Mouse (Mus musculus) layer of hippocampus, postnatal 14 days (tissue): Measurements from ENCODE around the gene Bbc3. TPM values are rescaled to one million over a fixed set of nuclear protein-coding genes. Genes with fewer than 3 reads are reported as not detected.
A peak's percentile ranks its signal among the peaks of the same experiment; 100 is the strongest.
"Not testable (repeated sequence)": the region's sequence is repeated elsewhere in the genome, so short reads cannot be mapped to it uniquely, and the experiment has no call there.

ENCODE experiments used
- DNase-seq, 2 experiments: peaks; one replicate each; pipeline ENCODE4 v3.0.0; 2021 to 2022; ENCODE audit warnings: low spot score in 2 of 2, mixed read lengths in 1 of 2
- total RNA-seq, 2 experiments: library from RNA; stranded (reverse); gene quantifications; 2 replicates each; pipeline ENCODE4 v1.2.3; 2021

Gene Bbc3
- total RNA-seq, 2 experiments from 2014 or later, result 16.6 to 20.4 TPM

GRCm38 (mm10) chr7:16287791-16288190 lies 20.4 kb upstream of the Bbc3 start:
- no peak for DNase-seq

GRCm38 (mm10) chr7:16294346-16294745 lies 13.8 kb upstream of the Bbc3 start:
- no peak for DNase-seq

DNA sequence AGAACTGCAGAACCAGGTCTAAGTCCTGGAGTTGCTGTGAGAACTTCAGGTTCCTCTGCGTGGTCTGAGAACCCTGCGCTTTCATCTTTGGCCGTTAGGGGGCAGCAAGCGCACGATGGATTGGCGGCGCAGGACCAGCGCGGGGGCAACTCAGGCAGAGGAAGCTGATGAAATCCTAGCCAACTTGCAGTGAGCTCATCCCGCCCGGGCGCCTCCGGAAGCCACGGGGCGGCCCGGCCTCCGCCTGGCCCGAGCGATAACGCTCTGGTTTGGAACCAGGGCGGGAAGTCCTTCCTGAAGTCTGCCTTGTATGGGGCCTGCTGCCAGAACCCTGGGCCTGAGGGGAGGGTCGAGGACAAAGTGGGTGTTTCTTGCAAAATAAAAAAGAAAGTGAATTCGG lies 13.4 kb upstream of the Bbc3 start:
- peak; percentile 93 to 94 for DNase-seq

- DNase-seq, result peak; percentile 75 to 76
Observed at GRCm38 (mm10) chr7:16295321-16295900, 12.8 kb upstream of the Bbc3 start.

GRCm38 (mm10) chr7:16296146-16296545 lies 12.0 kb upstream of the Bbc3 start:
- no peak for DNase-seq

- peak; percentile 75 to 84 for DNase-seq
Observed at GRCm38 (mm10) chr7:16296766-16297390, 11.3 kb upstream of the Bbc3 start.

GRCm38 (mm10) chr7:16297616-16298015 lies 10.6 kb upstream of the Bbc3 start:
- DNase-seq, result no peak

DNA sequence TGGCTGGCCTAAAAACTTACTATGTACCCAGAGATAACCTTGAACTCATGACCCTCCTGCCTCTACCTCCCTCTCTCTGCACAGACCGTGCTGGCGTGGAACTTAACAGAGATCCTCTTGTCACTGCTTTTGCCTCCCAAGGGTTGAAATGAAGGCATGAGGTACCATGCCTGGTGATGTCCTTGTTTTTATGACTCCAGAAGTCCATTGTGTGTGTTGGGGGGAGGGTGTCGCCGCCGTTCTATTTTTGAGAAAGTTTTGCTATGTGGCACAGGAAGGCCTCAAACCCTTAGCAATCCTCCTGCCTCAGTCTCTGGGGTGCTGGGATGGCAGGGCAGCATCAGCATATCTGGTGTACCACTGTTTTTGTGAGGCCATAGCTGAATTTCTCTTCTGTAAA lies 9.3 kb upstream of the Bbc3 start:
- no peak for DNase-seq

GRCm38 (mm10) chr7:16299419-16300035 lies 8.7 kb upstream of the Bbc3 start:
- DNase-seq, result peak; percentile 94 to 97

DNA sequence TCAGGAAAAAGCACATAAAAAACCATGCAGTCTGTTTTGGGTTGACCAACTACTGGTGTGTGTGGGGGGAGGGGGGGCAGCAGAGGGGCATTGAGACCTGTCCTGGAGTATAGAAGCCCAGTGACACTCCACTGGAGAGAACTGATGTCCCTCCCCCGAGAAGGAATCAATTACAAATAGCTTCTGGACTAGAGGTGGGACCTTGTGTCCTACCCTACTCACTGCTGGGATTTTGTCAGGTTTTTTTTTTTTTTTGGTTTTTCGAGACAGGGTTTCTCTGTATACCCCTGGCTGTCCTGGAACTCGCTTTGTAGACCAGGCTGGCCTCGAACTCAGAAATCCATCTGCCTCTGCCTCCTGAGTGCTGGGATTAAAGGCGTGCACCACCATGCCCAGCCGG lies 1.1 kb upstream of the Bbc3 start:
- DNase-seq, result not testable (repeated sequence)

DNA sequence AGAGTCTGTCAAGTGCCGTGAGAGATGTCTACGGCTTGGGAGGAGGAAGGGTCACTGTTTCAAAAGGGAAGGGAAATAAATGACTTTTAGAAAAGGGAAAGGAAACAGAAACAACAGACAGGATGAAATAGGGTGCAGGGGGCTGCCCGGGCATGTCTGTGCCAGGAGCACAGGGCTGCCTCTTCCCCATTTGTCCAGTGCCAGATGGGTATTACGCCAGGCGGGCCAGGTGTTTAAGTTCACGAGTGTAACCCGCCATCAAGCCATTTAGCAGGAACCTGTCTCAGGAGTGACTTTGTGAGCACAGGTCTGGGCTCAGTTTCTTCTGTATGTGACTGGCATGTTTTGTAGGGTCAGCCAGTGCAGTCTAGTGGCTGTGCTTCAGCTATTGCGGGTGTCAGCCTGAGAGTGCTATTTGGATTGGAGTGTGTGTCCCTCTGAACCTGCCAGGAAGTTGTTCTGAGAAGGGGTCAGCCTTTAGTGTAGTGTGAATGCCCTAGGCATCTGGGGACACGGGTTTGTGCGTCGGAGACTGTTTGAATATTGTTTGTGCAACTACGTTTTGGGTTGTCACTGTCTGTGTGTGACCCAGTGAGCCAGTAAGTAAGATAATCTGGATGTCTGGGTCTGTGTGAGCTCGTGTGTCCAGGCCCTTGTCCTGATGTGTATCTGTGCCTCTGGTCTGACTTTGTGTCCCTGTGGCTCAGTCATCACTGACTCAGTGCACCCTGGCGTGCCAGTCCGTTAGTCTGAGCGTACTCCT lies 543 bp downstream of the Bbc3 start:
- DNase-seq, result no peak

- DNase-seq, result peak; percentile 81 to 86
Observed at GRCm38 (mm10) chr7:16309318-16310019, 1.3 kb downstream of the Bbc3 start.

DNA sequence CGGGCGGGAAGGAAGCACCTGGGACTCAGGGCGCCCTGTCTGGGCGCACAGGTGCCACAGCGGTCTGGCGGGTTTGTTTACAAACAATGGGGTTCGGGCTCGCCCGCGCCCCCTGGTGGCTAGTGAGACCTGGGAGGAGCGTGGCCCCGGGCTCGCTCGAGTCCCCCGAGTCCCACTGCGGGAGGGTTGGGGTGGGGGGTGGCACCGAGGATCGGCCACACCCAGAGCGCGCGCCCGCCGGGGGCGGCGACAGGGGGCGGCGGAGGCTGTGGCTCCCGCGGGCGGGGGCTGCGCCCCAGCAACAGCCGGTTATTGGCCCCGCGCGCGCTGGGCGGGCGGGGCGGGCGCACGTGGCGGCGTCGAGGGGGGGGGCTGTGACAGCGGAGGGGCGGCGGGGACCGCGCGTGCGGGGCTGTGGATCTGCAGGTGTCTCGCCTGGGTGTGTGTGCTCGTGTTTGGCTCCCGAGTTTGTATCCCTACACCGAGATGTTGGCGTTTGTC lies 1.9 kb downstream of the Bbc3 start:
- peak; percentile 84 to 85 for DNase-seq

DNA sequence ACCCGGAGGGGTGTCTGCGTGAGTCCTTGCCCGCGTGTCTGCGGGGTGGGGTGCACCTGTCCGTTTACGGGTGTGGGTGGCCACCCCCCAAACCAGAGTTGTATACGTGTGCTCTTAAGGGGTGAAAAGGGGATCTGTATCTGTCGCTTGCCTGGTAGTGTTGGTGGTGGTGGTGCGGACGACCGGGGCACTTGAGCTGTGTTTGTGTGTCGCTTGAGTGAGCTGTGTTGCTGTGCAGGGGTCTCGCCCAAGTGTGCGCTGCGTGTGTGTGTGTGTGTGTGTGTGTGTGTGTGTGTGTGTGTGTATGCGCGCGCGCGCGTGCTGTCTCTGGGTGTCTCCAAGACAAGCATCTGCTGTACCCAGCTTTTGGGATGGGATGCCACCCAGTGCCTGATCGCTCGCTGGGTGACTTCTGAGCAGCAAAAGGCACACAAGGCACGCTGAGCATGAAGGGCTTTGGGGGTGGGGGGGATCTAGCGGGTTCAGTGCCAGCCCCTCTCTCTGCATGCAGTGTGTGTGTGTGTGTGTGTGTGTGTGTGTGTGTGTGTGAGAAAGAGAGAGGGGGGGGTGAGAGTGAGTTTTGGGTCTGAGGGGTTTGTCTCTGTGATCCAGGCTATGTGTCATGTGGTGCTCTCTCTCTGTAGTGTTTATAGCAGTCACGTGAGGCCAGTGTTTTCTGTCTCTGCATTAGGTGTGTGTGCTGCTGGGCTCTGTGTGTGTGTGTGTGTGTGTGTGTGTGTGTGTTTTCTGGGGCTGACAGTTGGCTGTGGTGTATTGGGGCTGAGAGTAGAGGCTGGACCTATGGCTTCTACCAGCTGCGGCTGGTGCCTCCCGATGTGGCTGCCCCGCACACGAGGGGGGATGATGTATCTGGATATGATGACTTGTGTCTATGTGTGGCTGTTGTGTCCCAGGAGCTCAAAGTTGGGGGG lies 2.6 kb downstream of the Bbc3 start:
- peak; percentile 64 to 69 for DNase-seq

DNA sequence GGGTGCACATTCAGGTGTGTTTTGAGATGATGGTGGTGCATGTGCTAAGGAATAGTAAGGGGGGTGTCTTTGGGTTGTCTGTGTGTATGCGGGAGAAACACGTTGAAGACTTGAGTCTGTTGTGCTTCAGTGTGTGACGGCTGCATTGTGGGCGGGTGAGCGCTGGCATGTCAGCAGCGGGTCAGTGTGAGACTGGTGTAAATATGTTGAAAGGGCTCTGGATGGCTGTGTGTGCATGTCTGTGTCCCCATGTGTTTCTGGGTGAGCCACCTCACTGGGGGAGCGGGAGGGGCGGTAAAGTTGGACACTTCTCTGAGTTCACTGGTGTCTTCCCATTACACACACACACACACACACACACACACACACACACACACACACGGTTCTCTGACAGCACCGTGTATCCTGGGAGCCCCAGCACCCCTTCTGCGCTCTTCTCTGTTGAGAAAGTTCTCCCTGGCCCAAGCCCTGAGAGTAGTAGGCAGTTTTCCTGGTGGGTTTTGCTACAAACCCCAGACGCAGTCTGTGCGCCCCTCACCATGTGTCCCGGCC lies 3.3 kb downstream of the Bbc3 start:
- peak in 1 of 2 experiments; percentile 29 for DNase-seq

- peak in 1 of 2 experiments; percentile 13 for DNase-seq
Observed at GRCm38 (mm10) chr7:16312011-16312671, 3.9 kb downstream of the Bbc3 start.

DNA sequence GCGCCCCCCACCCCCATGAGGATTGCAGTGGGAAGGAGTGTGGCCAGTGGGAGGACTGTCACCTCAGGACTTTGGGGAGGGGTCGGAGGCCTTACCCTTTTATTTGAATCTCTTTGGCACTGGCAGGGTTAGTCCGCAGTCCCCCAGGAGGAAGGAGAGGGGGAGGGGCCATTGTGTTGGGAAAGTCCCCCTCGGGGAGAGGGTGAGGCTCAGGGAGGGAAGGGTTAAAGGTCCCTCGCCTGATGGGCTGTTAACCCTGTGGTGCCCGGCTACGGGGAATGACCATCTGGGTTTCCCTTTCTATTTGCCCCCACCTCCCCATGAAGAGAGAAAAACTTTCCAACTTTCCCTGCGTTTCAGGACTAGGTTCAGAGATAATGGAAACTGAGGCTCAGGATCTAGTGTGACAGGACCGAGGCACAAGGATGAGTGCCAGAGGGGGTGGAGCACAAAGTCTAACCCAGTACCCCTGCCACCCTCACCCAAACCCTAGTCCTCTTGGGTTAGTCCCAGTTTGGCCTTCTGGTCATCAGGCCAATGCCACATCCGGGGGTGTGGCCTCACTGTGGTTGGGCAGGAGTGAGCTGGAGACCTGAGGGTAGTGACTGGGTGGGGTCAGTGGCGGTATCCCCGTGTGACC lies 4.6 kb downstream of the Bbc3 start:
- peak; percentile 15 to 36 for DNase-seq

GRCm38 (mm10) chr7:16313481-16314220 lies 5.5 kb downstream of the Bbc3 start:
- peak; percentile 59 to 69 for DNase-seq
